In genomic region chr14:123201426-123202274, GRCm38 (mm10) we compare ENCODE assay signal across 8 mouse cellular contexts.
DNase-seq lines count a peak whose midpoint lies in the region; ATAC-seq lines count a peak whose summit lies in the region.

No protein-coding gene starts in this region.

- no peaks in the 10 kb centered on the region for H3K9me3 ChIP-seq in forebrain, embryonic 15.5 days

- no peak overlapping the region for H3K9ac ChIP-seq in forebrain, embryonic 15.5 days (replicated peaks)

- H3K27me3 ChIP-seq in forebrain, embryonic 15.5 days = no peaks in the 10 kb centered on the region

- peaks cover 20% of the 10 kb centered on the region for H3K4me1 ChIP-seq in forebrain, embryonic 15.5 days

- peak; percentile 33 for DNase-seq in urinary bladder, adult 2 months (ENCODE audit: low spot score)
- no peak for DNase-seq in urinary bladder, postnatal 10 days (ENCODE audit: low spot score)
- DNase-seq in heart, postnatal 36 days = peak; percentile 29 to 48
- peak; percentile 47 to 60 for DNase-seq in left cerebral cortex, adult 18-20 months (ENCODE audit: low spot score in 2 of 2)
- DNase-seq in ovary, adult 18-20 months (ENCODE audit: low spot score) = peak; percentile 32
- DNase-seq in MN1 (ENCODE audit: low spot score) = no peak
- no peak for DNase-seq in thymus, adult 18-20 months

- H3K4me3 ChIP-seq in forebrain, embryonic 15.5 days = 0 out of 2 replicates have a peak overlapping the region, but pooled peaks have one; percentile 2

- no peaks in the 10 kb centered on the region for H3K36me3 ChIP-seq in forebrain, embryonic 15.5 days

- peak; percentile 87 for ATAC-seq in forebrain, embryonic 15.5 days (replicated peaks)

- peak overlapping the region; percentile 31 for H3K4me2 ChIP-seq in forebrain, embryonic 15.5 days (replicated peaks)

- peak overlapping the region; percentile 78 for H3K27ac ChIP-seq in forebrain, embryonic 15.5 days (replicated peaks)

- WGBS in forebrain, embryonic 15.5 days = 22% methylated on average over 14 of the region's 14 CpGs

- intact Hi-C loops in heart, postnatal 36 days (cut with DNase I) = no loop called here

Comparison
In these comparisons a context has a peak if more than half of its experiments do, and no peak if none do; other contexts are left out.
1. DNase-seq: peak in urinary bladder, adult 2 months (single experiment), heart, postnatal 36 days (2 of 2), left cerebral cortex, adult 18-20 months (2 of 2) and ovary, adult 18-20 months (single experiment); none in urinary bladder, postnatal 10 days (single experiment), MN1 (single experiment) and thymus, adult 18-20 months (0 of 2).